Mouse (Mus musculus) ES-E14 (cell line): ENCODE results near the gene Pamr1.

Experiments
- MAFK ChIP-seq: IDR thresholded peaks from 2 replicates; pipeline ENCODE4 v1.6.1; 2014; ENCODE audit warnings: mild to moderate bottlenecking, low read depth, low read length, inconsistent platforms; ENCODE audit not compliant: insufficient read depth
- ZNF384 ChIP-seq: IDR thresholded peaks from 2 replicates; pipeline ENCODE4 v1.6.1; 2012; ENCODE audit warnings: low read depth, low read length, inconsistent platforms

- no peak for TF ChIP-seq MAFK
- TF ChIP-seq ZNF384, result no peak
Measured at GRCm38 (mm10) chr2:102549611-102550266, at the start of gene Pamr1.
